In the genomic region with DNA sequence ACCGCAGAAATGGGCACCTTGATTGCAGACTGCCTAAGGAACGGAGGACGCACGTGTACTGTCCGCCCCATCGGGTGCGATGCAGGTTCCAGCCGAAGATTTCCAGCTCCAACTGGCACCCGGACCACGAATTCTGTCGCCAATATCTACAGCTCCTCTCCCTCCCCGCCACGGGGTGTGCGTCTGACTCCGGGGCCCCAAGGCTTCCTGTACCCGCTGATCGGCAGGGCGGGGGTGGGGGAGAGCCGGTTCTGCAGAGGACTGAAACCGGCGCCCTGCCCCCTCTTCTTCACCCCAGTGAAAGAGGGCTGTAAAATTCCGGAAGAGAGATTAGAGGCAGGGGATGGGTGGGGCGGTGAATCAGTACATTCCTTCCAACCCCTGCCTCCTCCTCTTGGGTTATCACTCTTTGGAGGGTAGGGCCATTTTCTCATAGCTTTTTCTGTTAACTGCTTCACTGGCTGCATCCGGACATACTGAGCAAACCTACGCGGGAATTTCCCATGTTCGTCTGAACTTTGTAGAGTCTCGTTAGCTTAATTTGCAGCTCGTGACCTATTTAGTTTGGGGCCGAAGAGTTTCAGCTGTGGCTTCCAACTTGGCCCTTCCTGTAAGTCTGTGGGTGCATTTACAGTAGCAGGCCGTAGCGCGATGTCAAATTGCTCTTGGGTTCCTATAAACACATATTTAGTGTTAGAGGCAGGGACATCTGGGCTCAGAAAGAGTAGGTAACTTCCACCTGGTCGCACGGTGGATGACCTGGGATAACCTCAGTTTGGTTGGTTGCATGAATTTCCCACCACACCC, we compare ENCODE assay signal across 8 mouse cellular contexts. TPM values are rescaled to one million over a fixed set of nuclear protein-coding genes. Genes with fewer than 3 reads are reported as not detected.
DNase-seq lines count a peak whose midpoint lies in the region; ATAC-seq and TF ChIP-seq lines count a peak whose summit lies in the region.

Ptp4a2 (plus strand) TSS at position 422 of the 807 bp plus-strand sequence.

- peaks cover 5% of the 10 kb centered on the region; the same call in 1 of the 2 replicates for H3K4me1 ChIP-seq in kidney, adult 2 months (ENCODE audit: control insufficient read depth, insufficient read depth, low read length)
- peaks cover 17% of the 10 kb centered on the region for H3K4me1 ChIP-seq in limb, embryonic 14.5 days (ENCODE audit: control insufficient read depth, insufficient read depth, low read length)
- 0 out of 2 replicates have a peak, but pooled peaks cover 3% of the 10 kb centered on the region for H3K4me1 ChIP-seq in midbrain, embryonic 14.5 days (ENCODE audit: control insufficient read depth, insufficient read depth, low read length)
- peaks cover 8% of the 10 kb centered on the region for H3K4me1 ChIP-seq in stomach, embryonic 16.5 days (ENCODE audit: control insufficient read depth, insufficient read depth, low read length)

- H3K27me3 ChIP-seq in kidney, adult 2 months (replicated peaks; ENCODE audit: control insufficient read depth, insufficient read depth, low read length), result no peaks in the 10 kb centered on the region
- no peaks in the 10 kb centered on the region for H3K27me3 ChIP-seq in limb, embryonic 14.5 days (ENCODE audit: control insufficient read depth, insufficient read depth, low read length)
- no peaks in the 10 kb centered on the region for H3K27me3 ChIP-seq in midbrain, embryonic 14.5 days (ENCODE audit: control insufficient read depth, insufficient read depth, low read length)
- no peaks in the 10 kb centered on the region for H3K27me3 ChIP-seq in stomach, embryonic 16.5 days (ENCODE audit: control insufficient read depth, insufficient read depth, low read length)

- TF ChIP-seq CTCF in kidney, adult 2 months (conservative IDR thresholded peaks at IDR 0.05; ENCODE audit: insufficient read depth, insufficient read length, low read depth, low read length), result no peak

- 7% methylated on average over 35 of the region's 35 CpGs for WGBS in kidney, adult 2 months
- 6% methylated on average over 35 of the region's 35 CpGs for WGBS in limb, embryonic 14.5 days
- 21% methylated on average over 35 of the region's 35 CpGs for WGBS in midbrain, embryonic 14.5 days
- 6% methylated on average over 35 of the region's 35 CpGs for WGBS in stomach, embryonic 16.5 days

- peak within 1 kb of the TSS; percentile 39 for H3K4me3 ChIP-seq in kidney, adult 2 months (ENCODE audit: insufficient read depth, low read depth, low read length)
- H3K4me3 ChIP-seq in limb, embryonic 14.5 days (replicated peaks; ENCODE audit: low read length), result peak within 1 kb of the TSS; percentile 41
- H3K4me3 ChIP-seq in midbrain, embryonic 14.5 days (replicated peaks; ENCODE audit: low read depth, low read length), result peak within 1 kb of the TSS; percentile 21
- H3K4me3 ChIP-seq in stomach, embryonic 16.5 days (replicated peaks; ENCODE audit: low read length), result peak within 1 kb of the TSS; percentile 53

- peak within 1 kb of the TSS; percentile 58 for H3K9ac ChIP-seq in limb, embryonic 14.5 days (ENCODE audit: low read depth, low read length, severe bottlenecking)
- peak within 1 kb of the TSS; percentile 23; the same call in 1 of the 2 replicates for H3K9ac ChIP-seq in midbrain, embryonic 14.5 days (replicated peaks; ENCODE audit: low read length)
- H3K9ac ChIP-seq in stomach, embryonic 16.5 days (ENCODE audit: low read length), result peak within 1 kb of the TSS; percentile 76

- peak within 1 kb of the TSS; percentile 78 for H3K4me2 ChIP-seq in limb, embryonic 14.5 days (replicated peaks; ENCODE audit: low read depth, low read length, severe bottlenecking)
- peak within 1 kb of the TSS; percentile 51 for H3K4me2 ChIP-seq in midbrain, embryonic 14.5 days (ENCODE audit: low read length)
- H3K4me2 ChIP-seq in stomach, embryonic 16.5 days (ENCODE audit: low read depth, low read length), result peak within 1 kb of the TSS; percentile 60

- H3K27ac ChIP-seq in kidney, adult 2 months (ENCODE audit: insufficient read depth, low read depth, low read length), result peak within 1 kb of the TSS; percentile 30
- H3K27ac ChIP-seq in limb, embryonic 14.5 days (replicated peaks; ENCODE audit: low read depth, low read length), result peak within 1 kb of the TSS; percentile 48; the same call in 1 of the 2 replicates
- no peak within 1 kb of the TSS for H3K27ac ChIP-seq in midbrain, embryonic 14.5 days (replicated peaks; ENCODE audit: low read depth, low read length)
- peak within 1 kb of the TSS; percentile 83 for H3K27ac ChIP-seq in stomach, embryonic 16.5 days (ENCODE audit: low read length)

- TF ChIP-seq POLR2A in kidney, adult 2 months (IDR thresholded peaks at IDR 0.05; ENCODE audit: low read depth, low read length), result no peak
- no peak for TF ChIP-seq POLR2A in limb, embryonic 14.5 days (IDR thresholded peaks at IDR 0.05; ENCODE audit: borderline replicate concordance, extremely low read depth, insufficient read depth, insufficient read length)

- no peaks in the 10 kb centered on the region for H3K9me3 ChIP-seq in limb, embryonic 14.5 days (ENCODE audit: control insufficient read depth, low read length)
- no peaks in the 10 kb centered on the region for H3K9me3 ChIP-seq in midbrain, embryonic 14.5 days (ENCODE audit: control insufficient read depth, low read length)
- H3K9me3 ChIP-seq in stomach, embryonic 16.5 days (replicated peaks; ENCODE audit: control insufficient read depth, low read length), result no peaks in the 10 kb centered on the region

- H3K36me3 ChIP-seq in kidney, adult 2 months (ENCODE audit: control insufficient read depth, insufficient read depth, low read length), result no peaks in the 10 kb centered on the region
- H3K36me3 ChIP-seq in limb, embryonic 14.5 days (ENCODE audit: control insufficient read depth, insufficient read depth, low read length), result no peaks in the 10 kb centered on the region
- H3K36me3 ChIP-seq in midbrain, embryonic 14.5 days (ENCODE audit: control insufficient read depth, insufficient read depth, low read length), result no peaks in the 10 kb centered on the region
- no peaks in the 10 kb centered on the region for H3K36me3 ChIP-seq in stomach, embryonic 16.5 days (ENCODE audit: control insufficient read depth, insufficient read depth, low read length)

- peak; percentile 67 for DNase-seq in WW6 (ENCODE audit: low read depth, low spot score)
- peak; percentile 63 for DNase-seq in embryo, embryonic 9.5 days (ENCODE audit: extremely low spot score)
- DNase-seq in heart, adult 8-10 months (ENCODE audit: low spot score), result peak; percentile 55
- DNase-seq in kidney, adult 2 months, result peak; percentile 70
- peak; percentile 66 for DNase-seq in limb, embryonic 14.5 days (ENCODE audit: low spot score)
- DNase-seq in midbrain, embryonic 14.5 days, result peak; percentile 33

- ATAC-seq in limb, embryonic 14.5 days (ENCODE audit: low FRiP score, low read depth), result peak; percentile 67
- no peak for ATAC-seq in midbrain, embryonic 14.5 days (ENCODE audit: low FRiP score, low TSS enrichment)
- peak; percentile 93 for ATAC-seq in stomach, embryonic 16.5 days (ENCODE audit: insufficient read depth, low FRiP score)
- ATAC-seq in frontal cortex, adult (ENCODE audit: low TSS enrichment), result no peak; the same call in 1 of the 2 replicates

RNA-seq across cellular contexts. Expression of gene Ptp4a2, which starts in this region (rescaled TPM):
- total RNA-seq in heart, adult 8-10 months (2022), result 100 to 1,000 TPM; 196 to 239 (median 228) TPM
- polyA plus RNA-seq in kidney, adult 2 months (2012; rRNA removed), result 29.9 and 41.5 TPM in 2 replicates
- 106 and 111 TPM in 2 replicates for polyA plus RNA-seq in limb, embryonic 14.5 days (2012; rRNA removed)
- polyA plus RNA-seq in limb, embryonic 14.5 days (2014; fragmentation: Nextera tagmentation; extraction: Ambion mirVana), result 296 and 311 TPM in 2 replicates
- polyA plus RNA-seq in midbrain, embryonic 14.5 days (2014; fragmentation: Nextera tagmentation; extraction: Ambion mirVana), result 184 and 256 TPM in 2 replicates
- polyA plus RNA-seq in stomach, embryonic 16.5 days (2015; fragmentation: Nextera tagmentation; extraction: Ambion mirVana), result 277 and 329 TPM in 2 replicates

Comparison
In these comparisons a context has a peak if more than half of its experiments do, and no peak if none do; other contexts are left out.
1. ATAC-seq: peak in limb, embryonic 14.5 days (single experiment) and stomach, embryonic 16.5 days (single experiment); none in midbrain, embryonic 14.5 days (single experiment) and frontal cortex, adult (single experiment).
2. H3K9ac ChIP-seq: peak in every context shown above with its lines; median percentile 76 in stomach, embryonic 16.5 days; 58 in limb, embryonic 14.5 days; 23 in midbrain, embryonic 14.5 days.
3. Peak in every context shown above with its lines, with median percentiles within 50 percentile points of each other: DNase-seq, H3K4me3 ChIP-seq and H3K4me2 ChIP-seq.